15 mouse cellular contexts compared by ENCODE assay signal in genomic region chr4:148509450-148510084, GRCm38 (mm10). TPM values are rescaled to one million over a fixed set of nuclear protein-coding genes. Genes with fewer than 3 reads are reported as not detected.
DNase-seq lines count a peak whose midpoint lies in the region; ATAC-seq and TF ChIP-seq lines count a peak whose summit lies in the region.
"Had no signal": no experiment of that assay in that cellular context is flagged by ENCODE, and none has a peak within 500 bp of the region (broad histone marks: within the 10 kb centered on the region; RNA-seq: fewer than 3 reads in every experiment).

No protein-coding gene starts in this region.

- ATAC-seq in granulocyte monocyte progenitor cell, adult 5-6 weeks (replicated peaks; ENCODE audit: poor library complexity, severe bottlenecking) = peak; percentile 90
- ATAC-seq: lung, postnatal 0 days had no signal

- no peak overlapping the region for H3K4me3 ChIP-seq in thymus, adult 2 months (ENCODE audit: control insufficient read depth, insufficient read depth, low read length)
- H3K4me3 ChIP-seq: stomach, embryonic 15.5 days had no signal

- no peak for TF ChIP-seq POLR2A in thymus, adult 2 months (IDR thresholded peaks at IDR 0.05; ENCODE audit: control insufficient read depth, extremely low read depth, insufficient read depth, low read length, poor library complexity)

- no peak for TF ChIP-seq CTCF in thymus, adult 2 months (IDR thresholded peaks at IDR 0.05; ENCODE audit: borderline replicate concordance, control insufficient read depth, extremely low read depth, insufficient read depth, low read length, poor library complexity)

- H3K4me1 ChIP-seq in thymus, adult 2 months (replicated peaks; ENCODE audit: control insufficient read depth, insufficient read depth, low read length) = peaks cover 13% of the 10 kb centered on the region
- H3K4me1 ChIP-seq: stomach, embryonic 15.5 days had no signal

- WGBS in thymus, adult 2 months = 18% methylated on average over 8 of the region's 8 CpGs

- no peaks in the 10 kb centered on the region for H3K27me3 ChIP-seq in thymus, adult 2 months (ENCODE audit: control insufficient read depth, insufficient read depth, low read length)
- H3K27me3 ChIP-seq: stomach, embryonic 15.5 days had no signal

- DNase-seq in thymus, adult 2 months = no peak
- no peak for DNase-seq in thymus, postnatal 14 days
- DNase-seq in T-cell, adult 2 months (ENCODE audit: low spot score) = peak; percentile 23
- peak; percentile 52 for DNase-seq in telencephalon, adult 2 months (ENCODE audit: low read depth, low spot score)
- no peak for DNase-seq in adrenal gland, postnatal 10 days
- no peak for DNase-seq in liver
- DNase-seq: cerebellum, postnatal 36 days; heart, postnatal 10 days; kidney, postnatal 25 days; midbrain, embryonic 14.5 days had no signal

- peaks cover 4% of the 10 kb centered on the region; the same call in 1 of the 2 replicates for H3K36me3 ChIP-seq in thymus, adult 2 months (ENCODE audit: control insufficient read depth, insufficient read depth, low read length)

- H3K27ac ChIP-seq in thymus, adult 2 months (ENCODE audit: control insufficient read depth, insufficient read depth, low read length) = peak overlapping the region; percentile 38; the same call in 1 of the 2 replicates
- H3K27ac ChIP-seq: stomach, embryonic 15.5 days had no signal

RNA-seq across cellular contexts. Expression of gene Angptl7, which starts 9.3 kb away (rescaled TPM):
- 1.9 and 2.4 TPM in 2 replicates for polyA plus RNA-seq in thymus, adult 2 months (2012; rRNA removed)
- not detected in 2 replicates for total RNA-seq in granulocyte monocyte progenitor cell, adult 5-6 weeks (2014; fragmentation: Nextera tagmentation)
- total RNA-seq in granulocyte monocyte progenitor cell, adult 5-6 weeks (2017) = 0.39 TPM in 1 of 2 replicates, not detected in the other
- total RNA-seq in adrenal gland, postnatal 10 days (2021) = 1 to 10 TPM; 1.6 to 2.1 TPM
- total RNA-seq: MEL; neutrophil, adult 5-6 weeks had no signal

RNA-seq across cellular contexts. Expression of gene Exosc10, which starts 48.7 kb away (rescaled TPM):
- 69.1 and 73.4 TPM in 2 replicates for polyA plus RNA-seq in thymus, adult 2 months (2012; rRNA removed)
- total RNA-seq in granulocyte monocyte progenitor cell, adult 5-6 weeks (2014; fragmentation: Nextera tagmentation) = 63.9 and 80.2 TPM in 2 replicates
- 57.7 and 62.5 TPM in 2 replicates for total RNA-seq in granulocyte monocyte progenitor cell, adult 5-6 weeks (2017)
- 10 to 100 TPM; 45.7 to 55.6 TPM for total RNA-seq in adrenal gland, postnatal 10 days (2021)

Comparison
In these comparisons a context has a peak if more than half of its experiments do, and no peak if none do; other contexts are left out.
1. DNase-seq: peak in T-cell, adult 2 months (single experiment) and telencephalon, adult 2 months (single experiment); none in thymus, adult 2 months (single experiment), thymus, postnatal 14 days (single experiment), adrenal gland, postnatal 10 days (single experiment) and liver (single experiment).